Mouse (Mus musculus) lung, postnatal 0 days (tissue): ENCODE results near the gene Aph1b. TPM values are rescaled to one million over a fixed set of nuclear protein-coding genes. Genes with fewer than 3 reads are reported as not detected.

Experiments
- ATAC-seq: fragments of 200-750 bp; cut with Nextera tagmentation; 2 replicates; pipeline ENCODE4 v1.8.0; 2017; ENCODE audit warnings: moderate library complexity
- DNase-seq: peaks from one replicate; pipeline ENCODE4 v3.0.0-alpha.2; 2016; ENCODE audit warnings: low spot score
- H3K27ac ChIP-seq: fragments of 300-500 bp; sonication (generic); 2 replicates; pipeline ENCODE4 v1.5.1; 2014; ENCODE audit warnings: antibody characterized with exemption, mild to moderate bottlenecking, low read length, mixed read lengths
- H3K27me3 ChIP-seq: fragments of 300-500 bp; sonication (generic); replicated peaks from 2 replicates; pipeline ENCODE4 v1.6.1; 2014; ENCODE audit warnings: low read length, mixed read lengths; ENCODE audit not compliant: insufficient read depth
- H3K36me3 ChIP-seq: fragments of 300-500 bp; sonication (generic); 2 replicates; pipeline ENCODE4 v1.6.1; 2014; ENCODE audit warnings: low read length, mixed read lengths; ENCODE audit not compliant: insufficient read depth
- H3K4me1 ChIP-seq: fragments of 300-500 bp; sonication (generic); 2 replicates; pipeline ENCODE4 v1.6.1; 2014; ENCODE audit warnings: antibody characterized with exemption, low read depth, low read length, mixed read lengths; ENCODE audit not compliant: insufficient read depth
- H3K4me2 ChIP-seq: fragments of 300-500 bp; sonication (generic); replicated peaks from 2 replicates; pipeline ENCODE4 v1.6.1; 2014; ENCODE audit warnings: low read depth, mild to moderate bottlenecking, low read length, moderate library complexity, mixed read lengths
- H3K4me3 ChIP-seq: fragments of 300-500 bp; sonication (generic); 2 replicates; pipeline ENCODE4 v1.5.1; 2014; ENCODE audit warnings: low read depth, low read length
- H3K9ac ChIP-seq: fragments of 300-500 bp; sonication (generic); replicated peaks from 2 replicates; pipeline ENCODE4 v1.6.1; 2014; ENCODE audit warnings: low read depth, mild to moderate bottlenecking
- H3K9me3 ChIP-seq: fragments of 300-500 bp; sonication (generic); 2 replicates; pipeline ENCODE4 v1.6.1; 2016; ENCODE audit warnings: low read length, mixed read lengths
- CTCF ChIP-seq: IDR thresholded peaks from 2 replicates; pipeline ENCODE4 v1.5.1; 2016; ENCODE audit warnings: antibody characterized with exemption, mild to moderate bottlenecking
- EP300 ChIP-seq: IDR thresholded peaks from 2 replicates; pipeline ENCODE4 v1.6.1; 2016; ENCODE audit warnings: antibody characterized with exemption, mild to moderate bottlenecking, control low read depth
- WGBS: fragments of 180-500 bp; shearing (Covaris S2); extraction: QIAGEN DNeasy Blood & Tissue Kit; methylation state at CpG from one replicate; pipeline ENCODE4 v1.1.7; 2014; 5-methylcytosine and 5-hydroxymethylcytosine counted together
- polyA plus RNA-seq: library from polyadenylated mRNA; unstranded; fragments of >200 nt; fragmentation: Nextera tagmentation; extraction: Ambion mirVana; gene quantifications from 2 replicates; pipeline ENCODE4 v1.2.1, GENCODE M21; 2015

The Aph1b gene
- polyA plus RNA-seq = 4.4 and 6.3 TPM in 2 replicates

- TF ChIP-seq CTCF (0 out of 2 replicates have a peak, but pooled peaks have one; percentile 1), EP300 (no peak)
- Histone ChIP-seq H3K9me3 (no peaks in the 10 kb centered on the region), H3K36me3 (no peaks in the 10 kb centered on the region), H3K27me3 (no peaks in the 10 kb centered on the region), H3K4me1 (no peaks in the 10 kb centered on the region), H3K4me3 (peak within 1 kb of the TSS; percentile 67), H3K27ac (peak within 1 kb of the TSS; percentile 89), H3K9ac (peak within 1 kb of the TSS; percentile 66), H3K4me2 (peak within 1 kb of the TSS; percentile 93)
- DNase-seq (peak; percentile 100), ATAC-seq (peak; percentile 96)
- 1% methylated on average over 42 of the region's 42 CpGs for WGBS
These were observed at the start of gene Aph1b for GRCm38 (mm10) chr9:66795464-66796324. Gene Aph1b, minus strand, starts transcription at chr9:66795490.

- Histone ChIP-seq H3K27me3 (no peaks in the 10 kb centered on the region), H3K9me3 (no peaks in the 10 kb centered on the region), H3K4me2 (peak overlapping the region; percentile 93), H3K27ac (peak overlapping the region; percentile 54), H3K4me3 (peak overlapping the region; percentile 38), H3K36me3 (no peaks in the 10 kb centered on the region), H3K4me1 (peaks cover 9% of the 10 kb centered on the region; the same call in 1 of the 2 replicates), H3K9ac (peak overlapping the region; percentile 23; the same call in 1 of the 2 replicates)
- 0% methylated on average over 24 of the region's 24 CpGs for WGBS
- ATAC-seq = peak; percentile 50
- DNase-seq = no peak
- TF ChIP-seq EP300 (0 out of 2 replicates have a peak, but pooled peaks have one; percentile 6), CTCF (peak; percentile 50)
These were observed 39.8 kb upstream of the Aph1b start for GRCm38 (mm10) chr9:66835097-66835480.

DNA sequence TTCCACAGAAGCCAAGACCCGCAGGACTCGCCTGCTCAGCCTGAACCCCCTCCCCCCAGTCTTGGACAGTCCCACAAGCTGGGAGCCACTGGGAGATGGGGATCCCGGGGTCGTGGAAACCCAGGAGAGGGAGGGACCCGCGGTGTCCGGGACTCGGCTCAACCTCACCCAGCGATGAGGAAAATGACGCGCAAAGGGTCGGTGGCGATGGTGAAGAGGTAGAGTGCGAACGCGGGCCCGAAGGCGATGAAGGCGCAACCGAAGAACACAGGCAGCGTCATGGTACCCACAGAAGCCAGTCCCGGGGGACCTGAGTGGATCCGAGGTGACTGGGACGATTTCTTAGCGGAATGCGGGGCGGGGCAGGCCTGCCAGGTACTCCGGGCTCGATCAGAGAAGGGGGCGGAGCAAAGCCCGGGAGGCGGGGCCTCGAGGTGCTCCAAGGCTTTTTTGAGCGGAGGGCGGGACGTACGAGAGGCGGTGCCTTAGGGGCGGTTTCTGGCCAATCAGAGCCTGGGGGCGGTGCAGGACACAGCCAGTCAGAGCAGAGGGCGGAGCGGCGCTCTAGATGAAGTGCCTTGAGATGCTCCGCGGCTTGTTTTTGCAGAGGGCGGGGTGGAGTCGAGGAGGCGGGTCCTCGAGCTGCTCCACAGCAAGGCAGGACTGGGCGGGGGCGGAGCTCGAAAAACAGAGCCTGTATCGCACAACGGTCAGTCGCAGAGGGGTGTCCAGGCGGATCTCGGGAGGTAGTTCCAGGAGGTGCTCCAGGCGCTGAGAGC lies 39.2 kb upstream of the Aph1b start, which contains the start of gene Aph1c:
Gene Aph1c, minus strand, starts transcription at position 409 of the 779 bp plus-strand sequence.
- peak within 1 kb of the TSS; percentile 54 for H3K27ac ChIP-seq
- peak; percentile 100 for DNase-seq
- WGBS = under 1% methylated on average over 55 of the region's 58 CpGs

DNA sequence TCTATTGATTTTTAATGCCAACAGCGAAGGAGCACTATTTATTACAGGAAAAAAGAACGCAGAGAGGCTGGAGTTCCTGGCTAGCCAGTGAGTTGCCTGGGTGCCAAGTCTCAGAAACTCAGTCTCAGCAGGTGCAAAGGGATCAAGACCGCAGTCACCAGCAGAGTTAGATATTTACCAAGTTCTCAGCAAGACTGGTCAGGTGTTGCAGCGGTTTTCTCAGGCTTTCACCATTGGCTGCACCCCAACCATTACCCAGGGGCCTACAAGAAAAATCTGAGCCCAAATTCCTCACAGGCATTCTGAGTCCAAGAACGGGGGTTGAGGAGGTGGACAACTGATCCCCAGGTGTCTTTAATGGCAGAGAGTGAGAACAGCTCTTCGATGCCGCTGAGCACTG lies 38.6 kb upstream of the Aph1b start:
- no peaks in the 10 kb centered on the region for H3K27me3 ChIP-seq
- H3K9ac ChIP-seq = peak overlapping the region; percentile 53
- H3K4me2 ChIP-seq = peak overlapping the region; percentile 93
- DNase-seq (peak; percentile 42), ATAC-seq (no peak)
- 19% methylated on average over 7 of the region's 7 CpGs for WGBS
- H3K4me3 ChIP-seq = peak overlapping the region; percentile 71
- H3K27ac ChIP-seq = no peak overlapping the region; the same call in 1 of the 2 replicates
- TF ChIP-seq EP300 = no peak
- TF ChIP-seq CTCF = no peak
- peaks cover 9% of the 10 kb centered on the region; the same call in 1 of the 2 replicates for H3K4me1 ChIP-seq
- H3K9me3 ChIP-seq = no peaks in the 10 kb centered on the region
- no peaks in the 10 kb centered on the region for H3K36me3 ChIP-seq

More for the DNA sequence above, 39.2 kb upstream of the Aph1b start, which contains the start of gene Aph1c:
- peaks cover 9% of the 10 kb centered on the region; the same call in 1 of the 2 replicates for H3K4me1 ChIP-seq
- peak within 1 kb of the TSS; percentile 93 for H3K4me2 ChIP-seq
- H3K36me3 ChIP-seq = no peaks in the 10 kb centered on the region
- ATAC-seq = peak; percentile 99
- peak within 1 kb of the TSS; percentile 53 for H3K9ac ChIP-seq
- H3K27me3 ChIP-seq = no peaks in the 10 kb centered on the region
- H3K9me3 ChIP-seq = no peaks in the 10 kb centered on the region
- peak within 1 kb of the TSS; percentile 71 for H3K4me3 ChIP-seq
- TF ChIP-seq EP300 (peak; percentile 66; the same call in 1 of the 2 replicates), CTCF (no peak)

DNA sequence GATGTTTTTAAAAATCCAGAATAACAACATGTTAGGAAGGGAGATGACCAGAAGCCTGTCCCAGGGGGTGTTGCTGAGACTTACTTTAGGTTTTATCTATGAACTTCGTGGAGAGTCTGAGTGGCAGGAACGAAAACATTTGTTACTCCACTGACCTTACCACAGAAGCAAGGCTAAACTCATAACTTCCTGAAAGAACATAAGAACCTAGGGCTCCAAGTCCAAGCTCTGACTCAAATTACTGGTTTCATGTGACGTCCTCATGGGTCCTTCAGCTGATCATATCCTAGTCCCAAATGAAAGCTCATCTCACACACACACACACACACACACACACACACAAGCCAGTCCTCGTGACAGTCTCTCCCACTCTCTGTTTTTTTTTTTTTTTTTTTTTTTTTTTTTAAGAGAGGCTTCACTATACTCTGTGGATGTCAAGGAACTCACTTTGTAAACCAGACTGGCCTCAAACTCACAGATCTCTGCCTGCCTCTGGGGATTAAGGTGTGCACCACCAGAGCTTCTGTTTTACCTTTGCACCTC lies 37.1 kb upstream of the Aph1b start:
- no peaks in the 10 kb centered on the region for H3K9me3 ChIP-seq
- H3K4me2 ChIP-seq = no peak overlapping the region
- no peak overlapping the region for H3K27ac ChIP-seq
- no peaks in the 10 kb centered on the region for H3K27me3 ChIP-seq
- ATAC-seq = no peak
- 47% methylated on average over 4 of the region's 4 CpGs for WGBS
- peaks cover 9% of the 10 kb centered on the region; the same call in 1 of the 2 replicates for H3K4me1 ChIP-seq
- no peak for TF ChIP-seq CTCF
- TF ChIP-seq EP300 = no peak
- peak; percentile 48 for DNase-seq
- H3K9ac ChIP-seq = no peak overlapping the region
- H3K4me3 ChIP-seq = no peak overlapping the region
- no peaks in the 10 kb centered on the region for H3K36me3 ChIP-seq
